Mouse (Mus musculus): ENCODE results near the gene Cmip. TPM values are rescaled to one million over a fixed set of nuclear protein-coding genes. Genes with fewer than 3 reads are reported as not detected.

Cmip gene
- total and polyA plus RNA-seq, 3 experiments: 17.0 to 71.8 TPM; not detected in 1

GRCm38 (mm10) chr8:117362438-117362726 lies 105.5 kb downstream of the Cmip start:
- no peak for DNase-seq (ENCODE audit: low read depth, low spot score)
- Histone ChIP-seq H3K27ac (ENCODE audit: control insufficient read depth, low read depth, low read length) (no peak overlapping the region), H3K9ac (ENCODE audit: control insufficient read depth, low read depth, low read length, poor library complexity, severe bottlenecking) (no peak overlapping the region), H3K36me3 (ENCODE audit: control insufficient read depth in 1 of 2, insufficient read depth in 2 of 2, low read length in 2 of 2) (peaks cover 0 to 1% of the 10 kb centered on the region in 2 experiments; a peak in 2 of 4 replicates), H3K27me3 (ENCODE audit: control insufficient read depth in 1 of 2, insufficient read depth in 2 of 2, low read length in 2 of 2) (no peaks in the 10 kb centered on the region), H3K79me2 (ENCODE audit: control insufficient read depth, insufficient read depth, low read length, poor library complexity) (peaks cover 14% of the 10 kb centered on the region; the same call in 1 of the 2 replicates), H3K4me3 (ENCODE audit: control insufficient read depth in 1 of 2, insufficient read depth in 1 of 2, low read depth in 2 of 2, low read length in 2 of 2) (no peak overlapping the region), H3K4me1 (ENCODE audit: control insufficient read depth in 1 of 2, insufficient read depth in 2 of 2, low read length in 2 of 2) (no peaks in the 10 kb centered on the region), H3K9me3 (replicated peaks; ENCODE audit: insufficient read depth, low read length) (no peaks in the 10 kb centered on the region)
- no peak for TF ChIP-seq NELFE (IDR thresholded peaks at IDR 0.05; ENCODE audit: low read depth, low read length)
- TF ChIP-seq MYC (IDR thresholded peaks at IDR 0.05; ENCODE audit: low read depth, low read length): no peak
- no peak for TF ChIP-seq USF1 (IDR thresholded peaks at IDR 0.05; ENCODE audit: low read depth, low read length)
- TF ChIP-seq KAT2A (conservative IDR thresholded peaks at IDR 0.05; ENCODE audit: low read depth, low read length): no peak
- TF ChIP-seq MAZ (IDR thresholded peaks at IDR 0.05; ENCODE audit: low read depth, low read length): no peak
- TF ChIP-seq ELF1 (IDR thresholded peaks at IDR 0.05; ENCODE audit: low read depth, low read length): no peak
- TF ChIP-seq SMC3 (IDR thresholded peaks at IDR 0.05; ENCODE audit: low read depth, low read length): no peak
- TF ChIP-seq ZC3H11A (IDR thresholded peaks at IDR 0.05; ENCODE audit: low read depth, low read length): no peak
- no peak for TF ChIP-seq RCOR1 (IDR thresholded peaks at IDR 0.05; ENCODE audit: low read depth, low read length)
- no peak for TF ChIP-seq USF2 (IDR thresholded peaks at IDR 0.05; ENCODE audit: borderline replicate concordance in 1 of 2, insufficient read depth in 1 of 2, low read depth in 1 of 2, low read length in 2 of 2)
- no peak for TF ChIP-seq CHD2 (IDR thresholded peaks at IDR 0.05; ENCODE audit: low read length)
- TF ChIP-seq E2F4 (IDR thresholded peaks at IDR 0.05; ENCODE audit: borderline replicate concordance, low read depth, low read length): no peak
- TF ChIP-seq NRF1 (IDR thresholded peaks at IDR 0.05; ENCODE audit: insufficient read depth, low read depth, low read length, poor library complexity, severe bottlenecking): no peak

GRCm38 (mm10) chr8:117363291-117363690 lies 106.4 kb downstream of the Cmip start:
- Histone ChIP-seq H3K79me2 (ENCODE audit: control insufficient read depth, insufficient read depth, low read length, poor library complexity) (peaks cover 14% of the 10 kb centered on the region; the same call in 1 of the 2 replicates), H3K27me3 (ENCODE audit: control insufficient read depth in 1 of 2, insufficient read depth in 2 of 2, low read length in 2 of 2) (no peaks in the 10 kb centered on the region), H3K27ac (ENCODE audit: control insufficient read depth, low read depth, low read length) (no peak overlapping the region), H3K9ac (ENCODE audit: control insufficient read depth, low read depth, low read length, poor library complexity, severe bottlenecking) (no peak overlapping the region), H3K4me3 (ENCODE audit: control insufficient read depth in 1 of 2, insufficient read depth in 1 of 2, low read depth in 2 of 2, low read length in 2 of 2) (no peak overlapping the region), H3K9me3 (replicated peaks; ENCODE audit: insufficient read depth, low read length) (no peaks in the 10 kb centered on the region), H3K4me1 (ENCODE audit: control insufficient read depth in 1 of 2, insufficient read depth in 2 of 2, low read length in 2 of 2) (0 out of 4 replicates have a peak, but pooled peaks cover 0 to 5% of the 10 kb centered on the region in 2 experiments), H3K36me3 (ENCODE audit: control insufficient read depth in 1 of 2, insufficient read depth in 2 of 2, low read length in 2 of 2) (peaks cover 0 to 1% of the 10 kb centered on the region in 2 experiments; a peak in 2 of 4 replicates)
- DNase-seq (ENCODE audit: low read depth, low spot score): no peak
- no peak for TF ChIP-seq POLR2A (IDR thresholded peaks at IDR 0.05; ENCODE audit: control insufficient read depth in 1 of 2, insufficient read depth in 1 of 2, low read depth in 1 of 2, low read length in 2 of 2, poor library complexity in 1 of 2)
- TF ChIP-seq RCOR1 (IDR thresholded peaks at IDR 0.05; ENCODE audit: low read depth, low read length): no peak
- no peak for TF ChIP-seq UBTF (IDR thresholded peaks at IDR 0.05; ENCODE audit: borderline replicate concordance, insufficient read depth, low read depth, low read length)
- TF ChIP-seq USF1 (IDR thresholded peaks at IDR 0.05; ENCODE audit: low read depth, low read length): no peak
- TF ChIP-seq POLR2AphosphoS2 (IDR thresholded peaks at IDR 0.05; ENCODE audit: low read length): no peak
- no peak for TF ChIP-seq TCF12 (IDR thresholded peaks at IDR 0.05; ENCODE audit: low read depth, low read length)
- no peak for TF ChIP-seq MYB (IDR thresholded peaks at IDR 0.05; ENCODE audit: low read depth, low read length)
- TF ChIP-seq NELFE (IDR thresholded peaks at IDR 0.05; ENCODE audit: low read depth, low read length): no peak
- no peak for TF ChIP-seq JUND (IDR thresholded peaks at IDR 0.05; ENCODE audit: low read depth, low read length)
- TF ChIP-seq MXI1 (IDR thresholded peaks at IDR 0.05; ENCODE audit: low read depth, low read length): no peak
- TF ChIP-seq CHD2 (IDR thresholded peaks at IDR 0.05; ENCODE audit: low read length): no peak
- TF ChIP-seq USF2 (IDR thresholded peaks at IDR 0.05; ENCODE audit: borderline replicate concordance in 1 of 2, insufficient read depth in 1 of 2, low read depth in 1 of 2, low read length in 2 of 2): no peak
- no peak for TF ChIP-seq GABPA (IDR thresholded peaks at IDR 0.05; ENCODE audit: low read depth, low read length)
- TF ChIP-seq EP300 (IDR thresholded peaks at IDR 0.05; ENCODE audit: low read depth in 1 of 2, low read length in 2 of 2): no peak
- no peak for TF ChIP-seq ZMIZ1 (IDR thresholded peaks at IDR 0.05; ENCODE audit: low read depth, low read length)
- TF ChIP-seq RAD21 (IDR thresholded peaks at IDR 0.05; ENCODE audit: low read depth, low read length): no peak
- TF ChIP-seq TBP (IDR thresholded peaks at IDR 0.05; ENCODE audit: low read depth, low read length): no peak
- TF ChIP-seq CTCF (IDR thresholded peaks at IDR 0.05 in 2 of 3, conservative IDR thresholded peaks at IDR 0.05 in 1 of 3; ENCODE audit: control insufficient read depth in 1 of 3, insufficient read depth in 1 of 3, low read depth in 2 of 3, low read length in 3 of 3, poor library complexity in 1 of 3, severe bottlenecking in 1 of 3): no peak

Measured in MEL (cell line).